Mouse (Mus musculus): Measurements from ENCODE around the gene Pou5f2.

- no peak for TF ChIP-seq CTCF (IDR thresholded peaks at IDR 0.05; ENCODE audit: borderline replicate concordance, control insufficient read depth, extremely low read depth, insufficient read depth, low read length, poor library complexity)
- no peak for TF ChIP-seq POLR2A (IDR thresholded peaks at IDR 0.05; ENCODE audit: control insufficient read depth, extremely low read depth, insufficient read depth, low read length, poor library complexity)
Observed at GRCm38 (mm10) chr13:77991189-77991886, 33.4 kb upstream of the Pou5f2 start.
